Mouse (Mus musculus) stomach, embryonic 14.5 days (tissue): ENCODE data around the gene Pkd1l3. TPM values are rescaled to one million over a fixed set of nuclear protein-coding genes. Genes with fewer than 3 reads are reported as not detected.

ENCODE experiments used
- ATAC-seq: fragments of 200-750 bp; cut with Nextera tagmentation; 2 replicates; pipeline ENCODE4 v1.8.0; 2017; ENCODE audit warnings: low read depth, moderate TSS enrichment; ENCODE audit not compliant: insufficient number of reproducible peaks, insufficient read depth, low FRiP score
- H3K27ac ChIP-seq: fragments of 300-500 bp; sonication (generic); 2 replicates; pipeline ENCODE4 v1.5.1; 2014; ENCODE audit warnings: mild to moderate bottlenecking, low read length, moderate library complexity, mixed read lengths
- H3K27me3 ChIP-seq: fragments of 300-500 bp; sonication (generic); 2 replicates; pipeline ENCODE4 v1.6.1; 2014; ENCODE audit warnings: low read length, control low read depth, mixed read lengths; ENCODE audit not compliant: control insufficient read depth, insufficient read depth
- H3K36me3 ChIP-seq: fragments of 300-500 bp; sonication (generic); 2 replicates; pipeline ENCODE4 v1.6.1; 2014; ENCODE audit warnings: mild to moderate bottlenecking, control low read depth, low read length, moderate library complexity, mixed read lengths; ENCODE audit not compliant: control insufficient read depth, insufficient read depth
- H3K4me1 ChIP-seq: fragments of 300-500 bp; sonication (generic); 2 replicates; pipeline ENCODE4 v1.6.1; 2014; ENCODE audit warnings: low read length, control low read depth, mixed read lengths; ENCODE audit not compliant: control insufficient read depth, insufficient read depth
- H3K4me2 ChIP-seq: fragments of 300-500 bp; sonication (generic); replicated peaks from 2 replicates; pipeline ENCODE4 v1.6.1; 2014; ENCODE audit warnings: low read depth, low read length, control low read depth
- H3K4me3 ChIP-seq: fragments of 300-500 bp; sonication (generic); 2 replicates; pipeline ENCODE4 v1.5.1; 2014; ENCODE audit warnings: low read depth, low read length, control low read depth
- H3K9ac ChIP-seq: fragments of 300-500 bp; sonication (generic); replicated peaks from 2 replicates; pipeline ENCODE4 v1.6.1; 2014; ENCODE audit warnings: low read depth, mild to moderate bottlenecking, control low read depth, low read length, moderate library complexity, mixed read lengths
- H3K9me3 ChIP-seq: fragments of 300-500 bp; sonication (generic); 2 replicates; pipeline ENCODE4 v1.6.1; 2016; ENCODE audit warnings: low read depth, low read length, control low read depth; ENCODE audit not compliant: control insufficient read depth
- WGBS: fragments of 180-500 bp; shearing (Covaris S2); extraction: QIAGEN DNeasy Blood & Tissue Kit; methylation state at CpG from one replicate; pipeline ENCODE4 v1.1.7; 2014; 5-methylcytosine and 5-hydroxymethylcytosine counted together
- polyA plus RNA-seq: library from polyadenylated mRNA; unstranded; fragments of >200 nt; fragmentation: Nextera tagmentation; extraction: Ambion mirVana; gene quantifications from 2 replicates; pipeline ENCODE4 v1.2.1, GENCODE M21; 2014

Pkd1l3 gene
- polyA plus RNA-seq = 0.14 TPM in 1 of 2 replicates, not detected in the other

DNA sequence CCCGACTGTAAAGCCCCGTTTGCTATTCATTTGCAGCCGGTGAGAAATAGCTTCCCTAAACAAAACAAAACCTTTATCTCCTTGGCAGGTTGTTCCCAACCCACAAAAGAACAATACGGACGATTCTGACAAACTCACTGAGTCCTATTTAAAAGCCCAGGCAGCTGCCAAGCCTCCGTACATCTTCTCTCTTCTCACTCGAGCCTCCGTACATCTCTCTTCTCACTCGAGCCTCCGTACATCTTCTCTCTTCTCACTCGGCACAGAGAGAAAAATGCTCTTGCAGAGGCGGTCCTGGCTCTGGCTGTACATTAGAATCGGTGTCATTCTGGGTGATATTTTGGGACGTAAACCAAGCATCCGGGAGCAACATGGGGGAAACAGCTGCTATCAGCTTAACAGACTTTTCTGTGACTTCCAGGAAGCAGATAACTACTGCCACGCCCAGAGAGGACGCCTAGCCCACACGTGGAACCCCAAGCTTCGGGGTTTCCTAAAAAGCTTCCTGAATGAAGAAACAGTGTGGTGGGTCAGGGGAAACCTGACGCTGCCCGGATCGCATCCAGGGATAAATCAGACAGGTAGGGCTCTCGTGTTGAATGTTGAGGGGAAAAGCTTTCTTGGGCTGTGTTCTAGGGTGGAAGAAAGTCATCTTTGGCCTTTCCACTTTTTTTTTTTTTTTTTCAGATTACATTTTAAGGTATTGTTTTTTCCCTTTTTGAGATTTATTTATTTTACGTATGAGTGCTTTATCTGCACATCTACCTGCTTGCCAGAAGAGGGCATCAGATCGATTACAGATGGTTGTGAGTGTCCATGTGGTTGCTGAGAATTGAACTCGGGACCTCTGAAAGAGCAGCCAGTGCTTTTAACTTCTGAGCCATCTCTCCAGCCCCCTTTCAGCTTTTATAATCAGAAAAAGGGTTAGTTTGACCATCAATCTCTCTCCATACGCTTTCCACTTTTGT is at the start of gene Pkd1l3:
Gene Pkd1l3 (plus strand): TSS at position 275 of the 968 bp plus-strand sequence.
- no peaks in the 10 kb centered on the region for H3K36me3 ChIP-seq
- 53% methylated on average over 27 of the region's 27 CpGs for WGBS
- no peak within 1 kb of the TSS for H3K4me3 ChIP-seq
- H3K27me3 ChIP-seq = no peaks in the 10 kb centered on the region
- H3K4me1 ChIP-seq = no peaks in the 10 kb centered on the region
- H3K9me3 ChIP-seq = 0 out of 2 replicates have a peak, but pooled peaks cover 4% of the 10 kb centered on the region
- no peak within 1 kb of the TSS for H3K27ac ChIP-seq
- H3K9ac ChIP-seq = no peak within 1 kb of the TSS
- ATAC-seq = no peak
- 0 out of 2 replicates have a peak within 1 kb of the TSS, but pooled peaks have one; percentile 7 for H3K4me2 ChIP-seq

DNA sequence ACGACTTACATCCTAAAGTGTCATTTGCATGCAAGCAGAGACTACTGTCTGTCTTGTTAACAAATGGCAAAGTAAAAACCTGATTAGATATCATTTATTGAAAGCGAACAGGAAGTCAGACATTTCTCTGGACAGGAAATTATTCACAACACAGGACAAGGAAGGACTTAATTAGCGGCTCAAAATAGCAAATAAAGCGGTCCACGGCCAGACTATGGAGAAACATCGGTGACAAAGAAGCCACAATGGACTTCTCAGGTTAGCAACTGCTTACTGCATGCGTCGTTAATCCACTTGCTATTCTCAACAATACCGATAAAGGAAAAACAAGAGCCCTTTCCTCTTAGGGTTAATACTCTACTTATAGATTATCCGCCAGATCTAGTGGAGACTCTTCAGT is 49.6 kb upstream of the Pkd1l3 start:
- Histone ChIP-seq H3K9ac (peak overlapping the region; percentile 88), H3K4me1 (peaks cover 8% of the 10 kb centered on the region; the same call in 1 of the 2 replicates), H3K4me2 (peak overlapping the region; percentile 94), H3K27ac (peak overlapping the region; percentile 90), H3K27me3 (no peaks in the 10 kb centered on the region), H3K36me3 (peaks cover 25% of the 10 kb centered on the region), H3K4me3 (peak overlapping the region; percentile 80), H3K9me3 (no peaks in the 10 kb centered on the region)
- ATAC-seq = no peak
- 6% methylated on average over 10 of the region's 10 CpGs for WGBS

DNA sequence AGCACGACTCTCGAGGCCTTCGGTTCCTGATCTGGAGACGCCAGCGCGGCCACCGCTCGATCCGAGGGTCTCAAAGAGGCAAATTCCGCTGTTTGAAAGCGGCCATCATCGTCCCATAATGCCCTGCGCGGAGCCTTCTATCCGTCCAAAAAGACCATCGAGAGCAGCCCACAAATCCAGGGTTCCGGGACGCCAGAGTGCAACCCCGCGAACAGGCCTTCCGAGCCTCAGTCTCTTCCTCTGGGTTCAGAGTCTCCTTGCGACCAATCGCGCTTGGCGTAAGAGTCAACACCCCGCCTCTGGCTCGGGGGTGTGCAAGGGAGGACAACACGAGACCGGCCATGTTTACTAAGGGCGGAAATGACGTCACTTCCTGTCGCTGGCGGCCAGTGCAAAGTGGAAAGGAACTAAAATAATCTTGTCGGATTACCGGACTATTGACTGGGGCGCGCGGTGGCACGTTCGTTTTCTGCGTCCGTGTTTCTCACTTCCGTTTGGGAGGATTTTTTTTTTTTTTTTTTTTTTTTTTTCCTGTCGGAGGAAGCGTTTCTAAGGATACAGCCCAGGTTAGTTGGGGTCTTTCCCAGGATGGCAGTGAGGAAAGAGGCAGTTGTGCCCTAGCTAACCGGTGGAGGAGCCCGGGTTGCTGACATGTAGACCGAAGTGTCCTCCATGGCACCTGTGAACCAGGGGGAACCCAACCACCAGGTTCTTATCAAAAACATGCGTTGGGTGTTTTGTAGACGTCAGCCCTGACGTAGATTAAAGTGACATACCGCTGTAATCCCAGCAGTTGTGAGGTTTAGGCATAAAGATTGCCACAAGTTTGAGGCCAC is 48.6 kb upstream of the Pkd1l3 start, which contains the start of the genes Dhx38 and Txnl4b:
Gene Dhx38 (minus strand): TSS at position 364 of the 836 bp plus-strand sequence.
Gene Txnl4b (plus strand): TSS at position 395 of the 836 bp plus-strand sequence.
- H3K27ac ChIP-seq = peak within 1 kb of the TSS; percentile 90
- WGBS = under 1% methylated on average over 52 of the region's 52 CpGs
- peak; percentile 100 for ATAC-seq
- no peaks in the 10 kb centered on the region for H3K9me3 ChIP-seq
- peaks cover 8% of the 10 kb centered on the region; the same call in 1 of the 2 replicates for H3K4me1 ChIP-seq
- peak within 1 kb of the TSS; percentile 94 for H3K4me2 ChIP-seq
- no peaks in the 10 kb centered on the region for H3K27me3 ChIP-seq
- H3K4me3 ChIP-seq = peak within 1 kb of the TSS; percentile 80
- peaks cover 16% of the 10 kb centered on the region for H3K36me3 ChIP-seq
- peak within 1 kb of the TSS; percentile 88 for H3K9ac ChIP-seq

DNA sequence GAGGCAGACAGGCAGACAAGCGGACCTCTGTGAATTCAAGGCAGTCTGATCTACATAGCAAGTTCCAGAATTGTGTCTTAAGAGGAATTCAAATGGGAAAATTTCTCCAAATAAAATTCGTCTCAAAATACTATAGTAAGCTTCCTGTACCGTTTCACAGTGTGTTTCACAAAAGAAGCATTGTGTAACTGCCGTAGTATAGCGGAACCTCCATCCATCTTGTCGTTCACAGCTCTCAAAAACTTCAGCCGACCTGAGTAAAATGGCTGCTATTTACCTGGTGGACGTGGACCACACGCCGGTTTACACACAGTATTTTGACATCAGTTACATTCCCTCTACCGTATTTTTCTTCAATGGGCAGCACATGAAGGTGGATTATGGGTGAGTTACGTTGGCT is 43.2 kb upstream of the Pkd1l3 start:
- no peaks in the 10 kb centered on the region; the same call in none of the 2 replicates for H3K36me3 ChIP-seq
- no peaks in the 10 kb centered on the region for H3K27me3 ChIP-seq
- no peak overlapping the region for H3K4me2 ChIP-seq
- H3K4me3 ChIP-seq = no peak overlapping the region
- H3K27ac ChIP-seq = no peak overlapping the region
- H3K9ac ChIP-seq = no peak overlapping the region
- H3K4me1 ChIP-seq = no peaks in the 10 kb centered on the region
- no peak for ATAC-seq
- no peaks in the 10 kb centered on the region for H3K9me3 ChIP-seq
- 87% methylated on average over 12 of the region's 12 CpGs for WGBS

DNA sequence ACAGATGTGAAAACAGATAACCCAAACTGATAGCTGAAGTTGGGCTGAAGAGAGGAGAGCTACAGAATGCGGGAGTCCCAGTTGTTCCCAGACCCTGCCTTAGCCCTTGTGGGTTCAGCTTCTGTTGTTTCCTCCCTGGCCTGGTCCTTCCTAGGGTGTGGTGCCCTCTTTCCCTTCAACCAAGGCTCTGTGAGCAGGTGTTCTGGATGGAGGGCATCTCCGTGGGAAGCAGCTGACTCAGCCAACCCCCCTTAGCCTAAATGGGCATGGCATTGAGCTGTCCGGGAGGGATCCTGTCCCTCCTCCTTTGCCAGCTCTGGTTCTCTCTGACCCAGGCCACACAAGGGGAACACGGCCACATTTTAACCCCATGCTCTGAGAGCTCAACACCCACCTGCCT is 38.0 kb upstream of the Pkd1l3 start:
- ATAC-seq = no peak
- Histone ChIP-seq H3K9ac (no peak overlapping the region), H3K4me1 (no peaks in the 10 kb centered on the region), H3K9me3 (no peaks in the 10 kb centered on the region), H3K36me3 (no peaks in the 10 kb centered on the region), H3K4me2 (no peak overlapping the region), H3K27me3 (no peaks in the 10 kb centered on the region), H3K4me3 (no peak overlapping the region), H3K27ac (no peak overlapping the region)
- 71% methylated on average over 4 of the region's 4 CpGs for WGBS

DNA sequence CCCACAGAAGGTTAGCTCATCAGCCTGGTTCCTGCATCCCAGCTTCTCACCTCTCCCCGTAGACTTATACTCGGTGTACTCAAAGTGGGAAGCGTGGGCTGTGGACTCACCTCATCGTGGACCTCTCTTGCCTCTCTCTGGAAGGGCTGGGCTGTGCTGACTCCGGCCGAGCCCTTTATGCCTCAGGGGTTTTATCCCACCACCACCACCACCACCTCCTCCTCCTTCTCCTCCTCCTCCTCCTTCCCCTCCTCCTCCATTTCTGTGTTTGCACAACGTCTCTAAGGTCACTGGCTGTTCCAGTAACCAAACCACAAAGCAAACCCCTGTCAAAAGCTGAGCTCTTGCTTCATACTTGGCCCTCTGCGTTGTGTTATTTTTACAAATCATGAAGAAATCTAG is 35.4 kb upstream of the Pkd1l3 start, which contains the start of gene Hp:
Gene Hp (minus strand): TSS at position 273 of the 402 bp plus-strand sequence.
- Histone ChIP-seq H3K4me2 (no peak within 1 kb of the TSS), H3K9ac (no peak within 1 kb of the TSS), H3K27ac (no peak within 1 kb of the TSS), H3K36me3 (no peaks in the 10 kb centered on the region), H3K4me3 (no peak within 1 kb of the TSS), H3K9me3 (0 out of 2 replicates have a peak, but pooled peaks cover 2% of the 10 kb centered on the region), H3K27me3 (no peaks in the 10 kb centered on the region), H3K4me1 (no peaks in the 10 kb centered on the region)
- WGBS = 61% methylated on average over 8 of the region's 8 CpGs
- no peak for ATAC-seq

DNA sequence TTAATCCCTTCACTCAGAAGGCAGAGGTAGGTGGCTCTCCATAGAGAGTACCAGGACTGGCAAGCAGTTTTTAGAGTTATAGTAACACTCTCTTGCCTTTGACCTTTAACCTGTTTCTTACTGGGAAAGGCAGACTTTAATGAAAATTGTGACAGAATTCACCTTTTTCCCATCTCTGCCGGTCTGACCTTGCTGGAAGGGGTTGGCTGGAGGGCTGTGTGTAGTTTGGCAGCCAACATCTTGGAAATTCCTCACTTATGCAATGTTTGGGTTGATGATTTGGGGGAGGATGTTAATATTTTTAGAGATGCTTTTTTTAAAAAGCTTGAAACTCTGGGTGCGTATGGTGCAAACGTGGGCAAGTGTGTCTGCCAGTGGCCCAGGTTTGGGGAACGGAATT is 30.0 kb upstream of the Pkd1l3 start:
- Histone ChIP-seq H3K4me3 (no peak overlapping the region), H3K27ac (no peak overlapping the region), H3K4me1 (no peaks in the 10 kb centered on the region), H3K36me3 (no peaks in the 10 kb centered on the region), H3K9me3 (0 out of 2 replicates have a peak, but pooled peaks cover 2% of the 10 kb centered on the region), H3K4me2 (no peak overlapping the region), H3K9ac (no peak overlapping the region), H3K27me3 (no peaks in the 10 kb centered on the region)
- no peak for ATAC-seq
- 82% methylated on average over 4 of the region's 4 CpGs for WGBS

DNA sequence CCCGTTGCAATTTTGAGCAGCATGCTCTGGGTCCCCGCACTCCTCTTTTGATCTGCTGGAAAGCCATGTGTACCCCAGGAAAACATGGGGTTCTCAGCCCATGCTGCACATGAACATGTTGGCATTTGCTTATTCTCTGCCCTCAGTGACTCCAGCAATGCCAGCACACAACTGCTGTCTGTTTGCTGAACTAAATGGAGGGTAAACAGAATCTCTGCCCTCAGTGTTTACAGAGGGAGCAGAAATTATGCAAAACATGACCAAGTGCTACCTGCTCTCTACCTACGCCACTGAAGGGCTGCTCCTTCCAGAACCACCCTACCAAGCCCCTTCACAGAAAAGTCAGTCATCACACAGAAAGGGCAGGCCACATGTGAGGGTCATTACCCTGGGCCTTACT is 29.5 kb upstream of the Pkd1l3 start:
- Histone ChIP-seq H3K9me3 (0 out of 2 replicates have a peak, but pooled peaks cover 2% of the 10 kb centered on the region), H3K4me2 (no peak overlapping the region), H3K27ac (no peak overlapping the region), H3K9ac (no peak overlapping the region), H3K36me3 (no peaks in the 10 kb centered on the region), H3K4me1 (no peaks in the 10 kb centered on the region), H3K27me3 (no peaks in the 10 kb centered on the region), H3K4me3 (no peak overlapping the region)
- no peak for ATAC-seq
- WGBS = 77% methylated on average over 3 of the region's 3 CpGs
